Mouse (Mus musculus) E14TG2a.4 (cell line): ENCODE measurements at regions not wholly inside any gene's neighbourhood (a gene's known extent, or its start where the extent isn't known, plus 50 kb on each side); places are given as distances from the start of the nearest gene placed in this dataset.

Experiments used
- CTCF ChIP-seq: conservative IDR thresholded peaks from 2 replicates; pipeline ENCODE4 v1.5.1; 2014; ENCODE audit warnings: low read length
- POU5F1 ChIP-seq: IDR thresholded peaks from 2 replicates; pipeline ENCODE4 v1.6.1; 2014; ENCODE audit warnings: low read length, borderline replicate concordance

DNA sequence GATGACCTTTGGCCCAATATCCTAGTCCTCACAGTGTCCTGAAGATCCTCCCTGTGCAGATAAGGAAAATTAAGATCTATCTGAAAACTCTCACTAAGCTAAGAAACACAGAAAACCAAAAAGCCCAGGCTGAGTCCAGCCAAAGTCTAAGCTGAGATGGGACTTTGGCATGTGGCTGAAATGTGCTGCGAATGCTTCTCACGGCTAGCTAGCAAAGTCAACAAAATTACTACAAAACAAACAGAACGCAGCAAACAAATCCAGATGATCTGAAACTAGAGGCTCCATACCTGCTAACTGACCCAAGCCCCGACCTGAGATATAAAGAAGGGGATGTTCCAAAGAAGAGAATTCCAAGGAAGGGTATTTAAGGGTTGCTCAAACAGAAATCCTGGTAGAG is 90.4 kb upstream of the Coch start:
- no peak for TF ChIP-seq CTCF
- TF ChIP-seq POU5F1 = no peak
